Mouse (Mus musculus) T-cell, adult 2 months (primary cell): ENCODE measurements around the gene Ccdc15.
A peak's percentile ranks its signal among the peaks of the same experiment; 100 is the strongest.

ENCODE experiments used
- DNase-seq: peaks from one replicate; pipeline ENCODE4 v3.0.0; 2022; ENCODE audit warnings: low spot score

Gene Ccdc15

DNA sequence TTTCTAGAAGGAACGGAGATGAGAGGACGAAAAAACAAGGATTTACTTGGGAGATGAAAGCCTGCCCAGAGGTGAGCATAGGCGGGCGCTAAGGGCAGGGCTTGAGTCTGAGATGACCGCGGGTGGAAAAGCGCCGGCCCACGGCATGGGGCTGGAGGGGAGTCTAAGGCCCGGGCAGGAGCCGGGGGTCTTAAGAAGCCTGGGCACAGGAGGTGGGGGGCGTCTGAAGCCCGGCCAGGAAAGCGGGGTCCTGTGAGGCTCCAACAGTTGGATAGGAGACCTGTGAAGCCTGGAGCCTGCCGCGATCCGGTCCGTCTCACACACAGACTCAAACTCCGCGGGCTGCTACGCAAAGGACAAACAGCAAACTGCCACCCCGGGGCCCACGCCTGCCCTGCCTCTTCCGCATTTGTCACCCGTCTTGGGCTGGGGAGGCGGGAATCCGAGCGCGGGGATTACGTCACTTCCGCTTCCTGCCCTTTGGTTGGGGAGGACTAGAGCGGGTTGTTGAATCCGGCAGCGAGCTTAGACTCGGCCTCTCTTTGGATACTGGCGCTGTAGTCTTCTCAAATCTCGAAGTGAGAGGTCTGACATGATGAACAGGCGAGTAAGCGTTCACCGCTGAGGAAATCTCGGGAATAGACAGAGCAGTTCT, at the start of gene Ccdc15:
Ccdc15 (minus strand) TSS at position 445 of the 655 bp plus-strand sequence.
- DNase-seq, result peak; percentile 99

DNA sequence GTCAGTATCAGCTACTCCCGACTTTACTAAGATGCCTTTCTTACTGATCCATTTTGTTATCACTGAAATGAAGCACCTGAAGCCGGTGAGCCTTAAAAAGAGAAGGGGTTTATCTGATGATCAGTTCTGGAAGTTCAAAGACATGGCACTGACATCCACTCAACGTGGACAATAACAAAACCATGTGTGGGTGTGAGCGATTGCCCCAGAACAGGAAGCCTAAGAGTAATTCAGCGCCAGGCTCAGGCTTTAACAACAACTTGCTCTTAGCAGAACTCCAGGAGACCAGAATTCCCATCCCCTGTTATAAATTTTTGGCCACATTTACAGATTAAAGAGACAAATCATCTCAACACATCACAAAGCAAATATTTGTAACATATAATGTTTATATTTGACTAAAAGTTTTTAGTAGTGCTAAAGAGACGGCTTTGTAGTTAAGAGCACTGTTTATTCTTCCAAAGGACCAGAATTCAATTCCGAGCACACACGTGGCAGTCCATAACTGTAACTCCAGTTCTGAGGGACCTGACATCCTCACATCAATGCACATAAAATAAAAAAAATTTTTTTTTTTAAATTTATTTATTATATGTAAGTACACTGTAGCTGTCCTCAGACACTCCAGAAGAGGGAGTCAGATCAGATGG, 45.4 kb upstream of the Ccdc15 start:
- DNase-seq, result no peak

DNA sequence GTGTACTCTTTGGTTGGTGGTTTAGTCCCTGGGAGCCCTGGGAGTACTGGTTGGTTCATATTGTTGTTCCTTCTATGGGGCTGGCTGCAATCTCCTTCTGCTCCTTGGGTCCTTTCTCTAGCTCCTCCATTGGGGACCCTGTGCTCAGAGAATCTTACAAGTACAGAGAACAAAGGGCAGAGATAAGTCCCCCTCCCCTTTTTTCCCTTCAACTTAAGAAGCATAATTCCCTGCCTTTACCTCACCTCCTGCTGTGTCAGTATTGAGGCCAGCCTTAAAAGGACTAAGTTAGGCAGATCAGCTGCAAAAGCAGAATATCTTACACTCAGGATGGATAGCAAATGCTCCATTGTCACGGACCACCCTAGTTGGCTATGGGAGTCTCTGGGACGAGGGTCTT, 43.8 kb upstream of the Ccdc15 start:
- no peak for DNase-seq

DNA sequence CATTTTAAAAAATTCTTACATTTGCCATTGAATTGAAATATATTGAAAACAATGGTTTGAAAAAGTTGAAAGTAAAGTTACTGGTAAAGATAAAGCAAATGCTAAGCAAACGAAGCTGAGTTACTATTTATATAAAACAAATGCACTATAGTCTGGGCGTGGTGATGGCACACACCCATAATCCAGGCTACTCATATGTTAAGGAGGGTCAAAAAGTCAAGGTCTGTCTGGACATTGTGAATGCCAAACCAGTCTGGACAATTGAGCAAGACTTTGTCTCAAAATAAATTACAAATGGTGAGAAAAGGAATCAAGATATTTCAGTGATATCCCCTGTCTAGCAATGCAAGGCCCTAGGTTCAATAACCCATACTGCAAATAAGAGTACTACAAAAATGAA, 42.7 kb upstream of the Ccdc15 start:
- no peak for DNase-seq

DNA sequence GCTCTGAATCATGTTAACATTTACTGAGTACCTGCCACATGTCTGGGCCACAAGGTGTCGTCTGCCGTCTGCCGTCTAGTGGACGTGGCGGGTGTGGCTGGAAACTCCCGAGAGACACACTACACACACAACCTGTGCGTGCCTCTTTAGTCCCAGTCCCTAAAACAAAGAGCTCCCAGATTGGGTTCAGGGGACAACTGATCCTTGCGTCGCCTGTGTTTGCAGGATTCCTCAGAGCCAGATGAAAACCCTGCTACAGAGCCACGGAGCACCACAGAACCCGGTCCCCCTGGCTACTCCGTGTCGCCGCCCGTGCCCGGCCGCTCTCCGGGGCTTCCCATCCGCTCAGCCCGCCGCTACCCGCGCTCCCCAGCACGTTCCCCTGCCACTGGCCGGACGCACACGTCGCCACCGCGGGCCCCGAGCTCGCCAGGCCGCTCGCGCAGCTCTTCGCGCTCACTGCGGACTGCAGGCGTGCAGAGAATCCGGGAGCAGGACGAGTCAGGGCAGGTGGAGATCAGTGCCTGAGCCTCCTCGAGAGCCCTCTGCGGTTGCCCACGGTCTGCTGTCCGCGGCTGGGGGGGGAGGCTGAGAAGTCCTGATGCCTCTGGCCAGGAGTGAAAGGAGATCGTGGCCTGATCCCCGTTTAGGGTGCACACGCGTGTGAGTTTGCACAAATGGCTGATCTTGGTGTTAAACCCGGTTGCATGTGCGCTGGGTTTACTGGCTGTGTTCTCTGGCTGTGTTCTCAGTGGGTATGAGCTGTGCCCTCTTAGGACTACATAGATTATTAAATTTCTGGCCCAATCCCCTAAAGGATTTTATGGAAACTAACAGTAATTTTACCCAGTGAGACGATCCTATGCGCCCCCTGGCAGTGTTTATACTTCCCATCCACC, 36.3 kb upstream of the Ccdc15 start:
- no peak for DNase-seq

DNA sequence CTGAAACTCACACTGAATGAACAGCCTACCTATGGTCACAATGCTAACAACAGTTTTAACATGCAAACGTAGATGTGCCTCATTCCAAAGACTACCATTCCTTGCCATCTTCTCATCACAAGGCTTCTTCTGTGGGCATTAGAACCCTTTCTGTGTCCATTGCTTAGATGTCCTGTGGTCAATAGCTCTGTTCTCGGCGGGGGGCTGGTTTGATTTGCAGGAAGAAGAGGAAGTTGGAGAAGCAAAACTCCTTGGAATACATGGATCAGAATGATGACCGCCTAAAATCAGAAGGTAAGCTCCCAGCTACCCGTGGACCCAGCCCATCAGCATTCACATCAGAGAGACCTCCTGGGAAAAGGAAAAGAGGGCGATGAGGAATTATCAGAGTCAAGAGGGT, 34.9 kb upstream of the Ccdc15 start:
- no peak for DNase-seq

DNA sequence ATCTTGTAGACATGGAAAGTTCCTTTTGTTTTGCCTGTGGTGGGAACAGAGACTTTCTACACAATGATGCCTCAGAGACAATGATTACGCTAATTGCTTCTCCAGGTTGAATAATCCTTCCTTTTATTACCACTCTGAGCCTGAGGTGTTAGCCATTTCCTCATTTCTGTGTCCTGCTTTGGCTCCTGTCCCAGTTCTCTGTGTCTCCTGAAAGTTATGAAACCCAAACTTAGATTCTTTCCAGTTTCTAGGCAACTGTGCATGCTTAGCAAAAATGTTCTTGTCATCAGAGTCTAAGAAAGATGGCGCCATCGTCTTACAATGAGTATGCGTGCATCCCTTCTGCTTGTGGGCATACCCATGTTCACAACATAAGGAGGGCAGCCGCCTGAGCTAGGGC, 27.5 kb upstream of the Ccdc15 start:
- DNase-seq, result no peak

DNA sequence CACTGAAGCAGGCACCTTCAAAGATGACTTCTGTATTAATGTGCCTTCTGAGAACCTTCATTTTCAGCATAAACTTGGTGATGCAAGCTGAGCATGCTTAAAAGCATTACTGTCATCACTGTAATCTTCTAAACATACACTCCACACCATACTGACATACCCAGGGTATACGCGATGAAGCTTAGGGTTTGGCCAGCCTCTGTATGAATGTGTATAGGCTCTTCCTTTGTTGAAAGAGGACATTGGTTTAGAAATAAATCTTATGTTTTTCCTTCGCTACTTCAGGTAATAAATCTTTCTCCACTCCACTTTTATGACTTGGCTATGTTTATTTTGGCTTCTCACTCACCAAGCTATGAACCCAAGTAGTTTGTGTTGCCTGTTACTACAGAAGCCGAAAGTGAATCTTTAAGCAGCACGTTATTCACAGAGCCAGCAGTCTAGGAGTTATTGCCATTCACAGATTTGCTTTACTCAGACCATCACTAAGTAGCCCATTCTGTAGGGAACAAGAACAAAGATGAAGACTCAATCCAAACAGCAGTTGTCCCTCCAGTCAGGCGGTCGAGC, 23.1 kb upstream of the Ccdc15 start:
- no peak for DNase-seq

DNA sequence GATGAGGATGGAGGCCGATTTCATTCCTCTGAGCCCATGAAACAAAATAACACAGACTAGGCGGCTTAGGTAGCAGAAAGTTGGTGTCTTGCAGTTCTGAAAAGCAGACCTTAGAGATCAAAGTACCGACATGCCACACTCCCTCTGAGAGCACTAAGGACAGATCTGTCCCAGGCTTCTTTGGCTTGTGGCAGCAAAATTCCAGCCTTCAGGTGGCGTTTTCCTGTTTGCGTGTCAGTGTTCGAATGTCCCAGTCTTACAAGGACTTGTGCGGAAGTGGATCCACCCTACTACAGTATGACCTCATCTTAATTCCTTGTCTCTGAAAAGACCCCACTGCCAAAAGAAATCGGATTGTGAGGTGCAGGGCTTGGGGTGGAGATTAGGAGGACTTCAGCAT, 20.6 kb upstream of the Ccdc15 start:
- no peak for DNase-seq

DNA sequence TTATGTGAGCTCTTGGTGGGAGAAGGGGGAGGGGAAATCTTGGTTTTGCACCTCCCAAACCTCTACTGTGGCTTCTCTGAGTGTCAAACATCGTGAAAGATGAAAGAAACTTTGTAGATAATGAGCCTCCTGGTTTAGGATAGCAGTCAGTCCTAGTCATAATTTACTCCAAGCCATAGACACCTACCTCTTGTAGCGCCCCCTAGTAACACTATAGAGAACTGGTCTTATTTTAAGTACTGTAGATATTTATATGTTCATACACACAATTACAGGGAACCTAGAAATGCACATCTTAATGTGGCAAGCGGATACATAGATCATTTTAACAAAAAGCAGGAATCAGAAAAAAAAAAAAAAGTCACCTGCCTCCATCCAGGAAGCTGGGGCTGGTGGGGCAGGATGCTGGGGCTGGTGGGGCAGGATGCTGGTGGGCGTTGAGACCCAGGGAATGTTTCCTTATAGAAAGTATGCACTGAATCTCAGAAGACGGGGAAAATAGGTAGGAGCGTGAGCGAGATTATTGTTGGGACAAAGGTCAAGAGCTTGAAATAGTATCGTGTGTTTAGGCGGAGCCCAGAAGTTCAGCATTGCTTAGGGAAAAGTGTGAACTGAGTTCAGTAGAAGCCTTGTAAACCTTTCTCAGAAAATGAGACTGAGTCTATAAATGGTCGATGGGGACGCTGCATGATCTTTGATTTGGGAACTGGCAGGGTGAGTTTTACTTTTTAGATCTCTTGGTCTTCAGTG, 20.0 kb upstream of the Ccdc15 start:
- no peak for DNase-seq

DNA sequence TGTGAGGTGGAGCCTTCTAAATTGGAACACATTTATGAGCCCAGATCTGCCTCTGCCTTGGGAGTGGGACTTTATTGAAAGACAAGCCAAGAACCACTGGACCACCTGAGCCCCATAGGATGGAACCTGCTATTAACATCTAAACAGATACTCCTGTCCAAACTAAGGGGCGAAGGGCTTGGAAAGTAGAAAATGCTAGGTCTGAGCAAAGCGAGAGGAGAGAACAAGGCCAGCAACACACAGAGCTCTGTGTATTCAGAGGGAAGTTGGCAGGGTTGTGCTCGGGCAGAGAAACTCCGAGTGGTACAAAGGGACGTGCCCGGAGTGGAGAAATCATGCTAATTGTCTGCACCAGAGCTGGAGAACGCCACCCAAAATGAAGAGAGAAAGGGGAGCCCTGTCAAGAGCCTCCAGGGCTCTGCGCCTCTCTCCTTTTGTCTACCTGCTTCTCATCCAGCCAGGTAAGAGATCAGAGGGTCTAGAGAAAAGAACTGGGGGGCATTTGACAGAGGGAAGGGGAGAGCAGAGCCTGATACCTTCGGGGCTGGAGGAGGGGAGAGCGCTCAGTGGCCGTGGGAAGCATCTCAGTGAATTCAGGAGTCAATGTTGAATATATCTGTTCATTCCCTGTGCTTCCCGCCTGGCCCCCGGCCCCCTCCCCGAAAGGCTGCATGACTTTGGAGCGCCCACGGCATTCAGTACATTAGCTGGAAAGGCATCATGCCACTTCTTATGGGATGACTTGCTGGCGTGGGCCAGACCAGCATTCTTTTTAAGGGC, 19.3 kb upstream of the Ccdc15 start, which contains the start of gene Hepacam:
Hepacam (plus strand) TSS at position 51 of the 780 bp plus-strand sequence.
- DNase-seq, result no peak

DNA sequence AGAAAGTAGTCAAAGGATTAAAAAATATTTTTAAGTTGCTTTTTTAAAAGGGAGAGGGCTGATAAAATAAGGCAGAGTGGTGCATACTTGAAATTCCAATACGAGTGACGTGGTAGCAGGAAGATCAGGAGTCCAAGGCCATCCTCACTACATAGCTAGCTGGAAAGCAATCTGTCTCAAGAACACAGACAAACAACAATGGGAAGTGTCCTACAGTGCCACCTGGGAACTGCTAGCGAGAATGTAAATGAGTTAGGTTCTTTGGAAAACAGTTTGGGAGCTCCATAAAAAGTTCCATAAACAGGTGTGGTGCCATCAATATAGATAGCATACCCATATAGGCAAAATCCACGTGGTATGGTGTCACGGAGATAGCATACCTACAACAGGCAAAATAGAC, 17.5 kb upstream of the Ccdc15 start:
- DNase-seq, result no peak

DNA sequence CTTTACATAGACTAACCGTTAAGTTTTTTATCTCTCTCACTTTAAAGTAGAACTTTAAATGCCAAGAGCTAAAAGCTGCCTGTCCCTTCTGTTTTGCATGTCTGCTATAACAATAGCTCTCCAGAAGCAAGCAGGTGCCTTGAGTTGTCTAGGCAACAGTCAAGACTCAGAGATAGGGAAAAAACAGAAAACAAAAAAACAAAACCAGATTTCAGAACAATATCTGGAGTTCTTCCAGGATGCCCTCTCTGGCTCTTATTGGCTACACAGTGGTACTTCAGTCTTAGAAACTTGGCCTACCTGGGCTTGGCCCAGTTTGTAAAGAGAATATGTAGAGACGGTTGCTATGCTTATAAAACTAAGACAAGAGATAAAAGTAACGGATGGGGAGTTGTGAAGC, 16.2 kb upstream of the Ccdc15 start:
- no peak for DNase-seq

DNA sequence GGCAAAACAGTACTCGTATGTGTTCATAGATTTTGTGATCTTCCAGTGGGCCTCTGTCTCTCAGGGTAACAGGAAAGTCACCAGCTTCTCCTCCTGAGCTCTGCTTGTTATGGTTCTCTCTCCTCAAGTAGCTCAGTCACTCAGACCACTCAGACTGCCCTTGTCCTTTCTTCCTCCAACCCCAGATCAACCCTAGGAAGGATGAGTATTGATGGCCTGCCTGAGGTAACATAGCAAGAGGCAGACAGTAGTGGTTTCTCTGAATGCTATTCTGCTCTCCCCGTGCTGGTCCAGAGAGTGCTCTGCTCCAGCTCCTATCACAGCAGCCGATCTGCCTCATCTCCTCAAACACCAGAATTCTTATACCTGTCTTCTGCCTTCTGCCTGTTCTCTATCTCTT, 15.3 kb upstream of the Ccdc15 start:
- DNase-seq, result no peak

DNA sequence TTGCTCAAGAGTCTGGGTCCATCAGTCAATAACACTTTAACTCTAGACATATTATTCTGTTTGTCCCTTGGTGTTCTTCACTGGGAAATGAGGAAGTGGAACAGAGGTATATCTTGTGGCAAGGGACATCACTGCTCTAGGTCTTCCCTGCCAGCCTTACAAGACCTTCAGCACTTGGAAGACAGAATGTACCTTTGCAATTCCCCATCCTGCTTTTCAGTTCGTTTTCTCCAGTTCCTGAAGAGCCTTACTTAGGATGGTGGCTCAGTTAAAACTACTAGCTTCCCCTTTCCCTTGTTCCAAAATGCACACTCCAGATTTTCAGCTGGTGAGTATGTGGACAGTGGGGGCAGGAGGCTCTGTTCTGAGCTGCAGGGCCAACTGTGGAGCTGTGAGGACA, 14.6 kb upstream of the Ccdc15 start:
- no peak for DNase-seq

DNA sequence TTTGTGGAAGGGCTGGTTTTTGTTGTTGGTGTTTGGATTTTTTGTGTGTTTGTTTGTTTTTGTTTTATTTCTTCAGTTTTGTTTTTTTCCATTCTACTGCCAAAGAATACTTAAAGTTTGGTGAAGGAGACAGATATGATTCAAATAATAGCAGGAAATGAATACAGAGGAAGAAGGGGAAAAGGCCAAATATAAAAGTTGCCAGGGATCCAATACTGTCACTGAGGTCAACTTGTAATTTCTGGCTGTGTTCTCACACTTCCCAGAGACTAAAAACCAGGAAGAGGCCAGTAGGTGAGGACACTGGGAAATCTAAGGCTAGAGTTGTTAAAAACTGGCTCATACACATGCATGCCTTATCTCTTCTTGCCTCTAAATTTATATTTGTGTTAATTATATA, 13.9 kb upstream of the Ccdc15 start:
- DNase-seq, result no peak

DNA sequence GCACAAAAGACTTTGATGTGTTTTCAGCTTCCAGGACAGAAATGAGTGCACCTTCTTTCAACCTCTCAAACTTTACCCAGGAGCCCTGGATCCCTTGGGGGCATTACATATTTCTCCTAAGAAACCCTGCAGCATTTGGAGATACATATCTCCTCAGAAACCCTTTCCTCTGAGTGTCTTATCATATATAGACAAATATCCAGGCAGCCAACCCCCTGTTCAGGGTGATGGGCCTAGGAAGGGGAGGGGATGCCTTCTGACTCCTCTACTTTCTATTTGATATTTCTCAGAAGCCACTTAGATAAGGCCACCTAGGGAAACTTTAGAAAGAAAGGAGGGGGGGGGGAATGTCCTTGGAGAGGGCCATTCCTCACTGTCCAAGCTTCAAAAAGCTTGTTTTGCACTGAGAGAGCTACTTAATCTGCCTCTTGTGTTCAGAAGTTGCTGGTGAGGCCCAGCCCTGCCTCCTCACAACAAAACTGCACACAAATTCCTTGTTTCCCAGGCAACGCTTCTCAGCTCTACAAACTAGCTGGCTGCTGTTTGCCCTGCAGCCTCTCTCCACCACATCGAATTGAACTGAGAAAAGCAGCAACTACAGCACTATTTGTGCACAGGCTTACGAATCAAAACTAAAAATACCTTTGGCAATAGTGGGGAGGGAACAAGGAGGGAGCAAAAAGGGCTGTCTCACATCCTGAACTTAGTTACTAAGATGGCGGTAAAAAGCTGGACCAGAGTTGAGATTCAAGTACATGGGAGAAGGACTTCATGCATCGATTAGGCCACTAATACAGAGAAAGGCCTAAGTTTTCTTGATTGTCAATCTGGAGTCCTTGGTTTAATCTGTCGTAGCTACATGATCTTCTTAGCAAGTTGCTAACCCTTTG, 11.3 kb upstream of the Ccdc15 start:
- no peak for DNase-seq

DNA sequence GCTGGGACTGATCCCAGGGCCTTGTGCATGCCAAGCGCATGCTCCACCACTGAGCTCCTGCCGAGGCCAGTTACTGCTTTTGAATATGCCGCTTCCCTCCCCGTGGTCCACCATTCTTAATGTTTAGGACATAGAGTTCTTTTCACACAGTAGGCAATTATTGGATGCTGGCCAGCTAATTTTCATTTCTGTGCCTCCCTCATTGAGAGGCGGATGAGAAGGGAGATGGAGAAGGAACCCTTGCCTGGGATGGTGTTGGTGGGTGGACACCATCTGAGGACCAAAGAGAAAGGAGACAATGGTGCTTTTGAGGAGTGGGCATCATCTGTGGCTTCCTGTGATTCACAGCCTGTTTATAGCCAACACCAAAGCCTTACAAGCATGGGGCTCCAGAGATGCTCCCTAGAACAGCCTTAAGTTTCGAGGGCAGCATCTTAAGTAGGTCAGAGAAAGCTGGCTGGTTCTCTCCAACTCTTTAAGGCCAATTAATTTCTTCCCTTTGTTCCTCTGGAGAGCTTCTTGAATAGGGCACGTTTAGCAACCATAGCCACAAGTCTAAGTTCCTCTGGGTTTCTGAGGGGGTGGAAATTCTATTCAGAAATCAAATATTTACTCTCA, 10.6 kb upstream of the Ccdc15 start:
- DNase-seq, result no peak

DNA sequence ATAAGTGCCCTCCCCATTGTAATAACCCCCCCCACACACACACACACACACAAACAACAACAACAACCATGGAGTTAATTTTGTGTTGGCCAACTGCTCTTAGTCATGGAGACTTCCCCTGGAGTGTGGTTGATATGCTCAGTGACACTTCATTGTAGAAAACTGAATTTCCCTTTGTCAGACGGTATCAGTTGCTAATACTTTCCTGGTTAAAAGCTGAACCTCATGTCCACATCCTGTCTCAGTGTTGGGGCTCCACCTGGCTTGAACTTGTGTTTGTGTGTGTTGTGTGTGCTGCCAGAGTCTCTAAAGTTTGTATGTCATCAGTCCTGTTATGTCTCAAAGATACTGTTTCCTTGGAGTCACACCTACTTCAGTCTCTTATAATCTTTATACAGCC, 6.3 kb upstream of the Ccdc15 start:
- no peak for DNase-seq

DNA sequence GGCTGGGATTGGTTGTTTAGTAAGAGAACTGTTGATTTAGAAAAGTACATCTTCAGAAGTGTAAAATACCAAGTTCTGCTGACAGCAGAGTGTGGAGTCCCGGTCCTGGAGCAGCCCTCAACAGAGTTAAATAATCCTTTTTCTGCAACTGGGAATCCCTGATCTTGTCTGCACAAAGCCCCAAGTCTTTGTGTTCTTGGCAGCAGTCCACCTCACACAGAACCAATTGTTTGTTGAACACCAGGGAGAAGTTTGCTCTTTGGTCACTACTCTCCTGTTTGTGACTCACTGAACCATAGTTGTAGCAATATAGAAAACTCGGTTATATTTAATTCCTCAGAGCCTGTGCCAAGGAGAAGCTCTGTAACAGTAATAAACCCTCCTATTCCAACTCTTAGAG, 3.0 kb upstream of the Ccdc15 start:
- no peak for DNase-seq
